Mouse (Mus musculus) spleen, adult 12 weeks (tissue): ENCODE data around the gene Mst1r.
A peak's percentile ranks its signal among the peaks of the same experiment; 100 is the strongest.

Experiments
- DNase-seq: peaks from one replicate; pipeline ENCODE4 v3.0.0; 2022; ENCODE audit warnings: low spot score

Mst1r gene

DNA sequence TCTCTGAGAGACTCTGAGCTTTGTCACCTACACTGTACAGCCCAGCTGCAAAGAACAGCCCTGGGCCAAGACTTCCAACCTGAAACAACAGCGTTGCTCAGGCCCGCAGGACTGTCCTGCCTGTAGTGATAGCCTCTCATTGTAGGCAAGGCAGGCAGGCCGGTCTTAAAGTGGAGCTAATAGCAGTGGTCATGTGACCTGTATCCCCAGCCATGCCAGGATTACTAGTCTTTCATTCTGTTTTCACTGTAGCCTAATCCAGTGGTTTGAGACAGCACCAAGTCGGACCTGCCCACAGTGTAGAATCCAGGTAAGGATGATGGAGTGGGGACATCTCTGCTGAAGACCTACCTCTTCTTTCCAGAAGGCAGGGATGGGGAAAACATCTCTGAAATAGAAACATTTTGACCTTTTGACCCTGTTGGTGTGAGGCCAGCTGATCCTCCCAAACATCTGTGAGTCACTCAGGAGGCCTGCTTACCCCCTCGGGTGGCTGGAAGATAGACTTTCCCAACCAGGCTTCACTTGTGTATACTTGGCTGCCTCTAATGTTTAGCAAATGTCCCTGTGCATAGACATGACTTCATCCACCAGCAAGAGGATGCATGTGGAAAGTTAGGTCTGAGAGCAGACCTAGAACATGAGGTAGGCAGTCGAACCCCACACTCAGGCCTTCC lies 49.1 kb downstream of the Mst1r start:
- DNase-seq = no peak

DNA sequence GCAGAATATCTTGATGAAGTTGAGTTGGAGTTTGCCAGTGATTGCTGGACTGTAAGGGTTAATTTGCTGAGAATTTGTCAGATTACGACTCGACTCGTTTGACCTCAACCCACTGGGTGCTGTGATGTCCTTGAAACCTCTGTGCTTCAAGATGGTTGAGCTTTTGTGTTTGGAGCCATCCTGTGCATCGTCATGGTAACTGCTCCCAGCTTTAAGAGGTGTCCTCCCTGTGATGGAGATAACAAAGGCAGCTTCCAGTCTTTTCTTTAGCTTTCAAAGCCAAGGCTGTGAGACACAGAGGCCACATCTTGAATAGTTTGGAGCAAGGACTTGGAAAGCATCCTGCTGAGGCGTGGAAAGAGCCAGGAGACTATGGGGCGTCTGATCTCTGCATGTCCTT lies 50.5 kb downstream of the Mst1r start:
- no peak for DNase-seq

DNA sequence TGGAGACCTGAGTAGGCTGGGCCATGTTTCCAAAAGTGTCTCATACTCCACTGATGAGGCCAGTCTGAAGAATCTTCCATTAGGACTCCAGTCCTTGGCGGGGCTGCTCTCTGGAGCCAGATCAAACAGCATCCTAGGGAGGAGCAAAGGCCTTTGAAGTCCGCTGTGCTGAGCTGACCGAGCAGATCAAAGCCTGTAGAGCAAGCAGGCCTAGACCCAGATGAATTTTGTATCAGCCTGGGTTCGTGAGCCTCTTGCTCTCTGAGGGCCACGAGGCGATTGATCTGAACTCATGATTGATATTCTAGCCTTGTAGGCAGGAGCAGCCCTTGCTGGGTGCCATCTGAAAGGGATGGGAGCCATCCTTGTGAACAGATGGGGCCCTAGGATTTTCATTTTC lies 53.2 kb downstream of the Mst1r start:
- no peak for DNase-seq

DNA sequence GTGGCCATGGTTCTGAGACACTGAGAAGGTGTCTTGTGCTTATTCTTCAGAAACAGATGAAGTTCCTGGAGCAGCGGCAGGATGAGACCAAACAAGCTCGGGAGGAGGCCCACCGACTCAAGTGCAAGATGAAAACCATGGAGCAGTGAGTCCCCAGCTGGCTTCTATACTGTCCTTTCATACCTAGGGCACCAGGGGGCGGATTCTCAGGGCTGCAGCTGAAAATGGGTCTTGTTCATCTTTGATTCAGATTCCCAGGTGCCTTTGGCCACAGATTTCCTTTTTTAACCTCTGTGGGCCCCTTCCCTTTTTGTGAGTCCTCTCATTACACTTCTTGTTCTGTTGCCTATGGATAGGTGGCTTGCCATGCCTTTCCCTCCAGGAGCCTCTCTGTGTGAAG lies 54.3 kb downstream of the Mst1r start:
- no peak for DNase-seq

DNA sequence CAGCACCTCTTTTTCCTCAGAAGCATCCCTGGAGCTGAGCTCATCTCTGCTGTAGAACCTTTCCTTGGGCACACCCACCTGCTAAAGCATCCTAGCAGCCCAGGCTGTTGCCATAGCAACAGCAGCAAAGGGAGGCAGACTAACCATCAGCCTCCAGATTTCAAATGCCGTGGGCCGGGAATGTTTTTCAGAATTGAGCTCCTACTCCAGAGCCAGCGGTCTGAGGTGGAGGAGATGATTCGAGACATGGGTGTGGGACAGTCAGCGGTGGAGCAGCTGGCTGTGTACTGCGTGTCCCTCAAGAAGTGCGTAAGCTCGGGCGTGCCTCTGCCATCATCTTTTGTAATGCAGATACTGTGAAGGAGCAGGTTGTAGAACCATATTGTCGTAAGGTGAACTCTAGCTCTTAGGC lies 54.7 kb downstream of the Mst1r start:
- DNase-seq = no peak

DNA sequence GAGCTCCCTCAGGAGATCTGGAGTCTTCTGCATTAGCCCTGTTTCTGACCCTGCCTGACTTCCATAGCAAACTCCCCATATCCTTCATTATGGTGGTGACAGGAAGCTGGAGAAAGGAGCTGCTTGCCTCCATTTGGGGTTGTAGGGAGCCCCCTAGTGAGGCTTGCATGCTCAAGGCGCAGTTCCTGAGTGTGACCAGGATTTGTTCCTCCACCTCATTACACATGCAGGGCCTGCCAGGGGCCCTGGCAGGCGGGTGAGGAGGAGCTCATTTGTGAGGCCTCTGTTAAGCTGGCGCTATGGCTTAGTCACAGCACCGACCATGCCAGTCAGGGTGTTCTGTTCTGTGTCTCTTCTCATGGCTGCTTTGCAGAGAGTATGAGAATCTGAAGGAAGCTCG lies 55.2 kb downstream of the Mst1r start:
- DNase-seq = no peak

DNA sequence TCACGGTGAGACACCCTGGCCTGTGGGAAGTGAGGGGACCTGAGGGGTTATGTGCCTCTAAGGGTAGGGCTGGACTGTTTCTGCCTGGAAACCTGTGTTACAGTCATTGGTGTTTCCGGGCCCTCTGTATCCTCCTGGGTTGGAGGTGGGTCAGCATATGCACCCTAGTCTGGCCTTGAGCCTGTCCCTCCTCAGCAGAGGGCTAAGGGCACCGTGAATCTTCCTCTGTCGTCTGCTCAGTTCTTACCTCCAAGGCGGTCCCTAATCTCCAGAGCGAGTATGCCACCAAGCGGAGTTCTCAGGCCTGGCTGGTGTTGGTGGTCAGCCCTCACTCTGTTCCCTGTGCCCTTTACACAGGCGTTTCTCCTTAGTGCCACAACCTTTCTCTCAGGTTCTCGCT lies 56.2 kb downstream of the Mst1r start:
- DNase-seq = no peak

DNA sequence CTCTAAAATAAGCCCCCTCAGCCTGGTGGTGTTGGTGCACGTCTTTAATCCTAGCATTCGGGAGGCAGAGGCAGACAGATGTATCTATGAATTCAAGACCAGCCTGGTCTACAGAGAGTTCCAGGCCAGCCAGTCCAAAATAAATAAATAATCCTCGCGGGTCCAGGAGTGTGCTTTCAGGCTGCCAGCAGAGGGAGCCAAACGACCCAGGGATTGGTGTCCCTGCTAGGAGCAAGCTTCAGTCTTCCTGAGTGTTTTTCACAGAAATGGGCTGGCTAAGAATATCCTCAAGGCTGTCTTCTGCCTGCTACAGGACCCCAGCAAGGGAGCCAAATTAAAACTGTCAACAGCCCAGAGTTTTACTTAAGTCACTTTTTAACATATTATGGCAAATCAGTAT lies 57.0 kb downstream of the Mst1r start:
- DNase-seq = peak; percentile 59

DNA sequence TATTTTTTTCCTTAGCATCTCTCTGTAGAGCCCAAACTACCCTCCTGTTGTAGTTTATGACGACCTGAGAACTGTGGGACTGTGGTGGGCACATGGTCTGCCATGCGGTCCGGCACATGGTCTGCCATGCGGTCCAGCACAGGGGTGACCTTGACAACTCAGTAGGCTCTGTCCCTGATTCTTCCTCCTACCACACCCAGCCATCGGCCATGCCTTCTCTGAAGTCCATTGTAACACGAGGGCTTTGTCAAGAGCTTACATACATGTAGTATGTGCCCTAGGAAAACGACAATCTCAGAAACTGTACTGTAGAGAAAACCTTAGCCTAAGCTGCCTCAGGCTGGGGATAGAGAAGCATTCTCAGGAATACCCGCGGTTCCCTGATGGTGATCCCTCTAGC lies 58.0 kb downstream of the Mst1r start:
- no peak for DNase-seq

DNA sequence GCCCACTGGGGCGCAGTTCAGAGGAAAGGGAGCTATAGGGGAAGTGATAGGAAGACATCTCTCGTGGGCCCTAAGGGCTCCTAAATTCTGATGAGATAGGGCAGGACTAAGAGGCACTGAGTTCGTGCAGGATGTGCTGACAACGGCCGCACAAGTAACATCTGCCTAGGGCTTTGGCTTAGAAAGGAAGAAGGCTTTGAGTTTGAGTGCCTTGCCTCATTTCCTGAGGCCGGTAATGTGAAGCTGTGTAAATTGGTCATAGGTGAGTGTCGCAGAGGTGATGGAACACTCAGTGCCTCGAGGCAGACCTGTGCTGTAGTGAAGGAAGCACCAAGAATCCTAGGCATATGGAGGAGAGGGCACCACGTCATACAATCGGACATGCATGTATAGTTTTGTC lies 60.0 kb downstream of the Mst1r start:
- DNase-seq = no peak

DNA sequence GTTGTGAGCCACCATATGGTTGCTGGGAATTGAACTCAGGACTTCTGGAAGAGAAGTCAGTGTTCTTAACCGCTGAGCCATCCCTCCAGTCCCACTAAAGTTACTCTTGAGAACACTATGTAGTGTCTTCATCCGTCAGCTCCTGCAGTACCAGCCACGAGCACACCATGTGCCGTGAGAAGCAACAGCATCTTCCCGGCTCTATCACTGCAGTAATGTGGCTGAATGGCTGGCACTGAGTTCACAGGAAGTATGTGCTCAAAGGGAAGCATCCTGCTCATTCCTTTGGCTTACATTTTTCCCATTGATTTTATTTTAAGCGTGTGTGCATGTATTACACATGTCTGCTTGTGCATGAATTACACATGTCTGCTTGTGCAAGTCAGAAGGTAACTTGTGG lies 60.8 kb downstream of the Mst1r start:
- no peak for DNase-seq

DNA sequence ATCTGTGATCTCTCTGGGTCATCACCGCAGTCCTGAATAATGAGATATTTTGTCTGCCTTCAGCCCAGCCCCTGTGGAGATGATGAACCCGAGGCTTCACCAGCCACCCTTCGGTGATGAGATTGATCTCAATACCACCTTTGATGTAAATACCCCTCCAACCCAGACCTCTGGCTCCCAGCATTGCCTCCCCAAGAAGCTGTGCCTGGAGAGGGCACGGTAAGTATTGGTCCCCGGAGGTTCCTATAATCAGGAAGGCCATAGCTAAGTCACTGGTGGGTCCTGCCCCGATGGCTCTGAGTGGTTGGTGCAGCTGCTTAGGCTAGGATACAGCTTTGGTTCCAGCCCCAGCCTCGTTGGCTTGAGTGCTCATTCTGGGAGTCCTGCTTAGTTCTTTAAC lies 61.9 kb downstream of the Mst1r start:
- no peak for DNase-seq
